Mouse (Mus musculus): ENCODE measurements around the gene Sox5. TPM values are rescaled to one million over a fixed set of nuclear protein-coding genes. Genes with fewer than 3 reads are reported as not detected.

Sox5 gene
- polyA plus RNA-seq, 1 experiment from 2014 or later, result 22.9 TPM

GRCm38 (mm10) chr6:144011880-144012524 lies 769.8 kb downstream of the Sox5 start:
- H3K4me2 ChIP-seq (ENCODE audit: low read depth, low read length), result no peak overlapping the region
- H3K9ac ChIP-seq (ENCODE audit: low read length), result no peak overlapping the region
- WGBS, result 60% methylated on average over 14 of the region's 14 CpGs
- H3K27ac ChIP-seq (ENCODE audit: low read length), result no peak overlapping the region
- H3K9me3 ChIP-seq (ENCODE audit: control insufficient read depth, low read length), result no peaks in the 10 kb centered on the region
- no peaks in the 10 kb centered on the region for H3K4me1 ChIP-seq (replicated peaks; ENCODE audit: control insufficient read depth, insufficient read depth, low read length)
- no peaks in the 10 kb centered on the region for H3K36me3 ChIP-seq (ENCODE audit: control insufficient read depth, insufficient read depth, low read length)
- ATAC-seq (ENCODE audit: low read depth), result no peak
- H3K4me3 ChIP-seq (ENCODE audit: low read length), result no peak overlapping the region
- H3K27me3 ChIP-seq (ENCODE audit: control insufficient read depth, insufficient read depth, low read depth, low read length), result no peaks in the 10 kb centered on the region

DNA sequence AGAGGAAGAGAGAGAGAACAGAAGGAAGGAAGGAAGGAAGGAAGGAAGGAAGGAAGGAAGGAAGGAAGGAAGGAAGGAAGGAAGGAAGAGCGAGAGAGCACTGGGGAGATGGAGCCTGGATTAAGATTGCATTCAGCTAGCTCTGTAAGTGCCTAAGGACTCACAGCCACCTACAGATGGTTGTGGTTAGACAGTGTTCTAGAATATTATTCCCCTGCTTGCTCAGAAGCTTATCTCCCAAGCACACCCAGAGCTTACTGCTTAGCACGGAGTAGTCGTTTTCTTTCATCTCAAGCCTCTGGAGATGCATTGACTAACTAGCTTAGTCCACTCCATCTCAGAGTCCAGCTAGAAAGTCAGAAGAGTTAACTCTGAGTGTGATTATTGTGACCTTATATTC lies 770.8 kb downstream of the Sox5 start:
- no peaks in the 10 kb centered on the region for H3K4me1 ChIP-seq (replicated peaks; ENCODE audit: control insufficient read depth, insufficient read depth, low read length)
- ATAC-seq (ENCODE audit: low read depth), result no peak
- no peak overlapping the region for H3K9ac ChIP-seq (ENCODE audit: low read length)
- no peak overlapping the region for H3K27ac ChIP-seq (ENCODE audit: low read length)
- H3K27me3 ChIP-seq (ENCODE audit: control insufficient read depth, insufficient read depth, low read depth, low read length), result no peaks in the 10 kb centered on the region
- no peak overlapping the region for H3K4me2 ChIP-seq (ENCODE audit: low read depth, low read length)
- no peaks in the 10 kb centered on the region for H3K9me3 ChIP-seq (ENCODE audit: control insufficient read depth, low read length)
- no peaks in the 10 kb centered on the region for H3K36me3 ChIP-seq (ENCODE audit: control insufficient read depth, insufficient read depth, low read length)
- no peak overlapping the region for H3K4me3 ChIP-seq (ENCODE audit: low read length)
- 64% methylated on average over 3 of the region's 3 CpGs for WGBS

- H3K4me1 ChIP-seq (replicated peaks; ENCODE audit: control insufficient read depth, insufficient read depth, low read length), result no peaks in the 10 kb centered on the region
- H3K9me3 ChIP-seq (ENCODE audit: control insufficient read depth, low read length), result no peaks in the 10 kb centered on the region
- H3K9ac ChIP-seq (ENCODE audit: low read length), result no peak overlapping the region
- no peak overlapping the region for H3K27ac ChIP-seq (ENCODE audit: low read length)
- ATAC-seq (ENCODE audit: low read depth), result no peak
- no peaks in the 10 kb centered on the region for H3K36me3 ChIP-seq (ENCODE audit: control insufficient read depth, insufficient read depth, low read length)
- no peak overlapping the region for H3K4me3 ChIP-seq (ENCODE audit: low read length)
- no peaks in the 10 kb centered on the region for H3K27me3 ChIP-seq (ENCODE audit: control insufficient read depth, insufficient read depth, low read depth, low read length)
- H3K4me2 ChIP-seq (ENCODE audit: low read depth, low read length), result no peak overlapping the region
Observed at GRCm38 (mm10) chr6:144010285-144010684, 771.5 kb downstream of the Sox5 start.

DNA sequence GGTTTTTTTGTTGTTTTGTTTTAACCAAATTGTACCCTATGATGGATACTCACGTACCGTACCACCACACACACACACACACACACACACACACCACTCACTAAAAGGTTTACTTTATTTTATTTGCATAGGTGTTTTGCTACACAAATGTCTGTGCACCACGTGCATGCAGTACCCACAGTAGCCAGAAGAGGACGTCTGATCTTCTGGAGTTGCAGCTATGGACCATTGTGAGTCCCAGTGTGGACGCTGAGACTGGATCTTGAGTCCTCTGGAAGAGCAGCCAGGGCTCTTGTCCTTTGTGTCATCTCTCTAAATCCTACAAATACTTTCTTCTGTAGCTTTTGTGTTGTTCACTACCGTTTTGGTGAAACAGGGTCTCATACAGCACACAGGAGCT lies 776.6 kb downstream of the Sox5 start:
- Histone ChIP-seq H3K36me3 (ENCODE audit: control insufficient read depth, insufficient read depth, low read length) (no peaks in the 10 kb centered on the region), H3K27me3 (ENCODE audit: control insufficient read depth, insufficient read depth, low read depth, low read length) (no peaks in the 10 kb centered on the region), H3K27ac (ENCODE audit: low read length) (no peak overlapping the region), H3K9me3 (ENCODE audit: control insufficient read depth, low read length) (no peaks in the 10 kb centered on the region), H3K4me3 (ENCODE audit: low read length) (no peak overlapping the region), H3K4me2 (ENCODE audit: low read depth, low read length) (no peak overlapping the region), H3K9ac (ENCODE audit: low read length) (no peak overlapping the region), H3K4me1 (replicated peaks; ENCODE audit: control insufficient read depth, insufficient read depth, low read length) (no peaks in the 10 kb centered on the region)
- no peak for ATAC-seq (ENCODE audit: low read depth)
- 91% methylated on average over 6 of the region's 6 CpGs for WGBS

DNA sequence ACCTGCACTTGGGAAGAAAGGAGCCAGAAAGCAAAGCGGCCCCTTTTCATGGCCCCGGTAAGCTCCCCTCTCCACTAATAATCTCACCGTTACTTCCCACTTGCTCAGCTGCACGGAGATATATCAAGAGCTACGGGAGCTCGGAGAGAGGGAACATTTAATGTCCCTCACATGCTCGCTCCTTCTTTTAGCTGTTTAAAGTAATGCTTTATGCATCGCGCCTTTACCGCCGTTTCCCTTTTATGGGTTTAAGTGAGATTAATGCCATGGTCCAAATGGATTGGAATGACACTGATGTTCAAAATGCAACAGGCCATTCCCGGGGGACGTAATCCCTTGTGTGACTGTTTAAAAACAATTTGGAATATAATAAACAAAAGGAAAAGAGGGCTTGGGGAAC lies 783.6 kb downstream of the Sox5 start:
- Histone ChIP-seq H3K4me1 (replicated peaks; ENCODE audit: control insufficient read depth, insufficient read depth, low read length) (no peaks in the 10 kb centered on the region), H3K4me3 (ENCODE audit: low read length) (no peak overlapping the region), H3K9me3 (ENCODE audit: control insufficient read depth, low read length) (no peaks in the 10 kb centered on the region), H3K4me2 (ENCODE audit: low read depth, low read length) (no peak overlapping the region), H3K9ac (ENCODE audit: low read length) (no peak overlapping the region), H3K27ac (ENCODE audit: low read length) (no peak overlapping the region), H3K27me3 (ENCODE audit: control insufficient read depth, insufficient read depth, low read depth, low read length) (no peaks in the 10 kb centered on the region), H3K36me3 (ENCODE audit: control insufficient read depth, insufficient read depth, low read length) (no peaks in the 10 kb centered on the region)
- 75% methylated on average over 13 of the region's 13 CpGs for WGBS
- no peak for ATAC-seq (ENCODE audit: low read depth)

DNA sequence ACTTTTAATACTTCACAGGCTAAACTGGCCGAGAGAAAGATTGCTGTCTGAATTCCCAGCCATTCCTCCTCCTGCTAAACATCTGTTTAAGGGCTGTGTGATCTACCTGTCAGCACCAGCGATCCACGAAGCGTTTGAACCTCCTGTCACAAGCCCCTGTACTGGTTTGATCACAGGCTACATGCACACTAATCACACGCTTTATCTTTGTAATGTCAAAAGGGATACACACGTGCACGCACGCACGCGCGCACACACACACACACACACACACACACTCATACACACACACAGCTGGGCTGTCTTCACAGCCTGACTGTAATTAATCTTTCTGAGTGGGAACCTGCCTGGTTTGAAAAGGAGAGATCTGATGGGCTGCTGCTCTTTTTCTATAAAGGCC lies 784.2 kb downstream of the Sox5 start:
- H3K4me1 ChIP-seq (replicated peaks; ENCODE audit: control insufficient read depth, insufficient read depth, low read length), result no peaks in the 10 kb centered on the region
- no peaks in the 10 kb centered on the region for H3K9me3 ChIP-seq (ENCODE audit: control insufficient read depth, low read length)
- H3K9ac ChIP-seq (ENCODE audit: low read length), result no peak overlapping the region
- ATAC-seq (ENCODE audit: low read depth), result no peak
- no peaks in the 10 kb centered on the region for H3K36me3 ChIP-seq (ENCODE audit: control insufficient read depth, insufficient read depth, low read length)
- H3K4me3 ChIP-seq (ENCODE audit: low read length), result no peak overlapping the region
- H3K4me2 ChIP-seq (ENCODE audit: low read depth, low read length), result no peak overlapping the region
- WGBS, result 59% methylated on average over 11 of the region's 11 CpGs
- no peaks in the 10 kb centered on the region for H3K27me3 ChIP-seq (ENCODE audit: control insufficient read depth, insufficient read depth, low read depth, low read length)
- H3K27ac ChIP-seq (ENCODE audit: low read length), result no peak overlapping the region

DNA sequence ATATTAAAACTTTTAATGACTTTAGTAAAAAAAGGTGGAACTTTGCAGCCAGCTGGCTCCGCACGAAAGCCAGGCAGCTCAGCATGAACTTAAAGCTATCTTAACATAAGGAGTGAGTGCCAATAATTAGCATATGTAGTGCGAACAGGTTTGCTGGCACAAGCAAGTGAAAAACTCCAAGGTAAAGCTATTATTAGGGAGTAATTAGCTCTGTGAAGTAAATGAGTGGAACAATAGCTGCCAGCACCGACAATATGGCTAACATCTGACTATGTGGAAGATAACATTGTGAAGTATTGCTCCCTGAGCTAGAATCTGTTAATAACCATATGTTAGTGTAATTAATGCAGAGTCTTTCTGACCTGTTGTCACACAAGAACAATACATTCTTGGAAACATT lies 786.7 kb downstream of the Sox5 start:
- Histone ChIP-seq H3K36me3 (ENCODE audit: control insufficient read depth, insufficient read depth, low read length) (no peaks in the 10 kb centered on the region), H3K9me3 (ENCODE audit: control insufficient read depth, low read length) (no peaks in the 10 kb centered on the region), H3K27me3 (ENCODE audit: control insufficient read depth, insufficient read depth, low read depth, low read length) (no peaks in the 10 kb centered on the region), H3K9ac (ENCODE audit: low read length) (no peak overlapping the region), H3K4me1 (replicated peaks; ENCODE audit: control insufficient read depth, insufficient read depth, low read length) (no peaks in the 10 kb centered on the region), H3K4me3 (ENCODE audit: low read length) (no peak overlapping the region), H3K4me2 (ENCODE audit: low read depth, low read length) (no peak overlapping the region), H3K27ac (ENCODE audit: low read length) (no peak overlapping the region)
- no peak for ATAC-seq (ENCODE audit: low read depth)
- 72% methylated on average over 4 of the region's 4 CpGs for WGBS

GRCm38 (mm10) chr6:143987548-143987947 lies 794.2 kb downstream of the Sox5 start:
- Histone ChIP-seq H3K27me3 (ENCODE audit: control insufficient read depth, insufficient read depth, low read depth, low read length) (no peaks in the 10 kb centered on the region), H3K4me1 (replicated peaks; ENCODE audit: control insufficient read depth, insufficient read depth, low read length) (no peaks in the 10 kb centered on the region), H3K9ac (ENCODE audit: low read length) (no peak overlapping the region), H3K4me2 (ENCODE audit: low read depth, low read length) (no peak overlapping the region), H3K9me3 (ENCODE audit: control insufficient read depth, low read length) (no peaks in the 10 kb centered on the region), H3K36me3 (ENCODE audit: control insufficient read depth, insufficient read depth, low read length) (no peaks in the 10 kb centered on the region), H3K27ac (ENCODE audit: low read length) (no peak overlapping the region), H3K4me3 (ENCODE audit: low read length) (no peak overlapping the region)
- ATAC-seq (ENCODE audit: low read depth), result no peak

GRCm38 (mm10) chr6:143980131-143980530 lies 801.6 kb downstream of the Sox5 start:
- Histone ChIP-seq H3K36me3 (ENCODE audit: control insufficient read depth, insufficient read depth, low read length) (no peaks in the 10 kb centered on the region), H3K27ac (ENCODE audit: low read length) (no peak overlapping the region), H3K4me2 (ENCODE audit: low read depth, low read length) (no peak overlapping the region), H3K27me3 (ENCODE audit: control insufficient read depth, insufficient read depth, low read depth, low read length) (no peaks in the 10 kb centered on the region), H3K9ac (ENCODE audit: low read length) (no peak overlapping the region), H3K9me3 (ENCODE audit: control insufficient read depth, low read length) (no peaks in the 10 kb centered on the region), H3K4me3 (ENCODE audit: low read length) (no peak overlapping the region), H3K4me1 (replicated peaks; ENCODE audit: control insufficient read depth, insufficient read depth, low read length) (no peaks in the 10 kb centered on the region)
- ATAC-seq (ENCODE audit: low read depth), result no peak
- 90% methylated on average over 8 of the region's 8 CpGs for WGBS
